Mouse (Mus musculus) liver, postnatal 0 days (tissue): ENCODE data around the gene Foxn3.

Source experiments
- CTCF ChIP-seq: sonication (generic); IDR thresholded peaks from 2 replicates; pipeline ENCODE4 v1.5.1; 2016; ENCODE audit warnings: antibody characterized with exemption, low read depth
- EP300 ChIP-seq: IDR thresholded peaks from 2 replicates; pipeline ENCODE4 v1.6.1; 2016; ENCODE audit warnings: antibody characterized with exemption, low read depth, mild to moderate bottlenecking

- TF ChIP-seq EP300, result no peak
- TF ChIP-seq CTCF, result no peak
Observed at GRCm38 (mm10) chr12:99309937-99310336, 253.4 kb downstream of the Foxn3 start.
